Mouse (Mus musculus) C2C12 (cell line): ENCODE results near the gene Brox.

ENCODE experiments used
- CEBPB ChIP-seq: IDR thresholded peaks from one replicate; pipeline ENCODE4 v1.6.1; 2011; ENCODE audit warnings: low read depth, mild to moderate bottlenecking, control low read depth, moderate library complexity
- CTCF ChIP-seq: IDR thresholded peaks from one replicate; pipeline ENCODE4 v1.5.1; 2011; ENCODE audit not compliant: control insufficient read depth, insufficient read depth, insufficient read length
- FOSL1 ChIP-seq: IDR thresholded peaks from one replicate; pipeline ENCODE4 v1.8.0; 2011; ENCODE audit warnings: mild to moderate bottlenecking, low read length; ENCODE audit not compliant: poor library complexity, insufficient read depth, severe bottlenecking
- MAX ChIP-seq: IDR thresholded peaks from one replicate; pipeline ENCODE4 v1.6.1; 2011; ENCODE audit warnings: mild to moderate bottlenecking, control low read depth
- MYOD1 ChIP-seq: IDR thresholded peaks from one replicate; pipeline ENCODE4 v1.6.1; 2011; ENCODE audit warnings: low read depth; ENCODE audit not compliant: control insufficient read depth, insufficient read length
- MYOG ChIP-seq: IDR thresholded peaks from one replicate; pipeline ENCODE4 v1.6.1; 2011; ENCODE audit not compliant: control insufficient read depth, insufficient read length; ENCODE audit errors: extremely low read depth
- USF1 ChIP-seq: IDR thresholded peaks from one replicate; pipeline ENCODE4 v1.6.1; 2011; ENCODE audit warnings: low read depth, mild to moderate bottlenecking, control low read depth, moderate library complexity

DNA sequence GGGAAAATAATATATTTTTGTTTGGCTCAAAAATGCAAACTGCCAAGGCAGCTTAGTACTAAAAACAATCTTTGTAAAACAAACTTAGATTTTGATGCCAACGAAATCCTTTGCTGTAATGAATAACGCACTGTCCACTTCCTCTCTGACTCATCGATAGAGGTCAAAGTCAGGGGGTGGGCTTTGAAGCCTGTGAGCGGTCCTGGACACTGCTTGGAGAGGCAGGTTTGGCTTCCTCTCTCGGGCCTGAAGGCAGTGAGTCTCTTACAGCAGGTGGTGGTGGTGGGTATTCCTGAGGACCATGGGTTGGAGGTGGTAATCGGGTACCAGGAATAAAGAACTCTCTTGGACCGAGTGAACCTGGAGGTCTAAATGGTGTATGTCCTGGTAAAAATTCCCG, 30.1 kb upstream of the Brox start:
- TF ChIP-seq CTCF (no peak), MAX (no peak), CEBPB (no peak), MYOD1 (no peak), USF1 (no peak), MYOG (no peak), FOSL1 (no peak)
